Mouse (Mus musculus): ENCODE data around the gene Olfr1206.

The Olfr1206 gene

GRCm38 (mm10) chr2:88862931-88863330, at the start of gene Olfr1206:
TSS of gene Olfr1206 (plus strand) at chr2:88863231.
- no peak for DNase-seq (ENCODE audit: low read depth, low spot score)

DNA sequence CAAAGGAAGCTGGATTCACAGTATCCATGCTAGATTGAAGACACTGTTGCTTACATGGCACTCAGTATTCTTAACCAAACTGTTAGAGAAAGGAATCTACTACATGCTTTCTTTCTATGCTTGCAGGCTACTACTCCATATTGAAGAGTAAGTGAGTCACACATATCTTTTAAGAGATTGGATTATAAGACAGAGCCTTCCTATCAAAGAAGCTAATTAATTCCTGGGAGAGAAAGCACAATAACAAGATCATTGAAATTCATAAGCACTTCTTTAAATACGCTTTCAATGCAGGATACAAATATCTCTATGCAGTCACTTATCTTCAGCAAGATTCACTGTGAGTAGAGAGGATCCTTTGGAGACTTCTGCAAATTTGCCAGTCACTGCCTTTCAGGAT, 48.8 kb upstream of the Olfr1206 start, which contains the start of gene Olfr1202:
TSS of gene Olfr1202 (plus strand) at position 301 of the 400 bp plus-strand sequence.
- DNase-seq (ENCODE audit: low read depth, low spot score): no peak

DNA sequence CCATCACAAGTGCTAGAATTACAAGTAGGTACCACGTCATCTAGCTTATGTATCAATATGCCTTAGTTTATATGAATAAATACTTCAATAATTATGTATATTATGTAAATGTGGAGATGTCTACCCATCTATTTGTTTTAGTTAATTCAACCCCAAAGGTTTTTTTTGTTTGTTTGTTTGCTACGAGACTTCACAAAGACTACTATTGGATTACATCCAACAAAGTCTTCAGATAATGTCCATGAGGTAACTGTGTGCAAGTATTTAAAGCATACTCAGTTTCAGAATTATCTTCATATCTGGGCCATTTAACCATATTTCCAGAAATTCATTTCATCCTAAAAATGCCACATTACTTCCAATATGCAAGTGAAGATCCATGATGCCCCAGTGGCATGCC, 33.6 kb upstream of the Olfr1206 start, which contains the start of gene Olfr1205:
TSS of gene Olfr1205 (plus strand) at position 301 of the 400 bp plus-strand sequence.
- DNase-seq (ENCODE audit: low read depth, low spot score): no peak

- DNase-seq (ENCODE audit: low read depth, low spot score): no peak
Observed at GRCm38 (mm10) chr2:88838477-88838876, 24.6 kb upstream of the Olfr1206 start.

DNA sequence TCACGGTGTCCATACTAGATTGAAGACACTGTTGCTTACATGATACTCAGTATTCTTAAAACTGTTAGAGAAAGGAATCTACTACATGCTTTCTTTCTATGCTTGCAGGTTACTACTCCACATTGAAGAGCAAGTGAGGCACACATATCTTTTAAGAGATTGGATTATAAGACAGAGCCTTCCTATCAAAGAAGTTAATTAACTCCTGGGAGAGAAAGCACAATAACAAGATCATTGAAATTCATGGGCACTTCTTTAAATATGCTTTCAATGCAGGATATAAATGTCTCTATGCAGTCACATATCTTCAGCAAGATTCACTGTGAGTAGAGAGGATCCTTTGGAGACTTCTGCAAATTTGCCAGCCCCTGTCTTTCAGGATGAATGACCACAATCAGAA, 14.0 kb upstream of the Olfr1206 start, which contains the start of gene Olfr1204:
TSS of gene Olfr1204 (plus strand) at position 301 of the 400 bp plus-strand sequence.
- DNase-seq (ENCODE audit: low read depth, low spot score): no peak

- no peak for DNase-seq (ENCODE audit: low read depth, low spot score)
Observed at GRCm38 (mm10) chr2:88902211-88902610, 39.2 kb downstream of the Olfr1206 start, which contains the start of gene Olfr1208. TSS of gene Olfr1208 (minus strand) at chr2:88902311.

- DNase-seq (ENCODE audit: low read depth, low spot score): no peak
Observed at GRCm38 (mm10) chr2:88915057-88915456, 52.0 kb downstream of the Olfr1206 start, which contains the start of gene Olfr1209. TSS of gene Olfr1209 (minus strand) at chr2:88915157.
